Mouse (Mus musculus): ENCODE data around the gene Gm27029. TPM values are rescaled to one million over a fixed set of nuclear protein-coding genes. Genes with fewer than 3 reads are reported as not detected.
"Not testable (repeated sequence)": the region's sequence is repeated elsewhere in the genome, so short reads cannot be mapped to it uniquely, and the experiment has no call there.

The Gm27029 gene
- total RNA-seq, 2 experiments from 2014 or later, result 7.1 to 9.9 TPM

- Histone ChIP-seq H3K27ac (no peak overlapping the region), H3K4me3 (no peak overlapping the region)
- no peak for TF ChIP-seq CTCF (IDR thresholded peaks at IDR 0.05)
- intact Hi-C loops (cut with DNase I), result no loop called here
- DNase-seq (ENCODE audit: extremely low spot score in 1 of 2, low spot score in 2 of 2), result no peak
These were observed 30.1 kb upstream of the Gm27029 start for GRCm38 (mm10) chr11:101454702-101455101.

- intact Hi-C loops (cut with DNase I), result no loop called here
- DNase-seq (ENCODE audit: extremely low spot score in 1 of 2, low spot score in 2 of 2), result no peak
- no peak for TF ChIP-seq CTCF (IDR thresholded peaks at IDR 0.05)
- Histone ChIP-seq H3K27ac (no peak overlapping the region), H3K4me3 (no peak overlapping the region)
These were observed 27.6 kb upstream of the Gm27029 start for GRCm38 (mm10) chr11:101452093-101452774.

- no peak overlapping the region for H3K27ac ChIP-seq
- no peak overlapping the region for H3K4me3 ChIP-seq
- DNase-seq (ENCODE audit: extremely low spot score in 1 of 2, low spot score in 2 of 2), result no peak
- TF ChIP-seq CTCF (IDR thresholded peaks at IDR 0.05), result no peak
- intact Hi-C loops (cut with DNase I), result no loop called here
These were observed 26.9 kb upstream of the Gm27029 start for GRCm38 (mm10) chr11:101451536-101451935.

GRCm38 (mm10) chr11:101450394-101450793 is 25.8 kb upstream of the Gm27029 start:
- no peak for DNase-seq (ENCODE audit: extremely low spot score in 1 of 2, low spot score in 2 of 2)
- no peak overlapping the region for H3K27ac ChIP-seq
- no peak overlapping the region for H3K4me3 ChIP-seq
- intact Hi-C loops (cut with DNase I), result no loop called here
- TF ChIP-seq CTCF (IDR thresholded peaks at IDR 0.05), result peak; percentile 4; the same call in 1 of the 2 replicates

- not testable (repeated sequence) for DNase-seq (ENCODE audit: extremely low spot score in 1 of 2, low spot score in 2 of 2)
- intact Hi-C loops (cut with DNase I), result loop anchor here (2.0 kb wide), 1 partner anchor 15 kb away; the partner anchor contains the start of gene Rnd2
These were observed 25.0 kb upstream of the Gm27029 start for GRCm38 (mm10) chr11:101449596-101449995.

GRCm38 (mm10) chr11:101448899-101449298 is 24.3 kb upstream of the Gm27029 start:
- no peak for TF ChIP-seq CTCF (IDR thresholded peaks at IDR 0.05)
- Histone ChIP-seq H3K4me3 (peak overlapping the region; percentile 33), H3K27ac (no peak overlapping the region)
- no peak for DNase-seq (ENCODE audit: extremely low spot score in 1 of 2, low spot score in 2 of 2)
- intact Hi-C loops (cut with DNase I), result loop anchor here (2.0 kb wide), 1 partner anchor 16 kb away; the partner anchor contains the start of gene Rnd2

More at GRCm38 (mm10) chr11:101449596-101449995, 25.0 kb upstream of the Gm27029 start:
- H3K27ac ChIP-seq, H3K4me3 ChIP-seq: not testable (repeated sequence)

GRCm38 (mm10) chr11:101448274-101448746 is 23.7 kb upstream of the Gm27029 start, which contains the start of gene Ifi35:
TSS of gene Ifi35 (plus strand) at chr11:101448407.
- Histone ChIP-seq H3K4me3 (peak within 1 kb of the TSS; percentile 33), H3K27ac (peak within 1 kb of the TSS; percentile 66; the same call in 1 of the 2 replicates)
- intact Hi-C loops (cut with DNase I), result loop anchor here (2.0 kb wide), 1 partner anchor 16 kb away; the partner anchor contains the start of gene Rnd2
- no peak for DNase-seq (ENCODE audit: extremely low spot score in 1 of 2, low spot score in 2 of 2)
- TF ChIP-seq CTCF (IDR thresholded peaks at IDR 0.05), result no peak

GRCm38 (mm10) chr11:101447786-101448185 is 23.2 kb upstream of the Gm27029 start:
- TF ChIP-seq CTCF (IDR thresholded peaks at IDR 0.05), result no peak
- intact Hi-C loops (cut with DNase I), result loop anchor here (2.0 kb wide), 1 partner anchor 17 kb away; the partner anchor contains the start of gene Rnd2
- no peak for DNase-seq (ENCODE audit: extremely low spot score in 1 of 2, low spot score in 2 of 2)
- no peak overlapping the region for H3K27ac ChIP-seq
- no peak overlapping the region for H3K4me3 ChIP-seq

- intact Hi-C loops (cut with DNase I); DNase-seq (ENCODE audit: extremely low spot score in 1 of 2, low spot score in 2 of 2); H3K4me3 ChIP-seq; H3K27ac ChIP-seq: not testable (repeated sequence)
These were observed 22.3 kb upstream of the Gm27029 start for GRCm38 (mm10) chr11:101446860-101447259.

GRCm38 (mm10) chr11:101446319-101446718 is 21.7 kb upstream of the Gm27029 start:
- TF ChIP-seq CTCF (IDR thresholded peaks at IDR 0.05), result no peak
- H3K27ac ChIP-seq, result no peak overlapping the region
- DNase-seq (ENCODE audit: extremely low spot score in 1 of 2, low spot score in 2 of 2), result no peak
- intact Hi-C loops (cut with DNase I), result no loop called here
- no peak overlapping the region for H3K4me3 ChIP-seq

- intact Hi-C loops (cut with DNase I), result loop anchor here (1.0 to 2.0 kb wide), 2 partner anchors 18 to 110 kb away; partner anchors contain the start of genes Gm27029, Nbr1, Ptges3l and Rundc1
- H3K4me3 ChIP-seq, result peak overlapping the region; percentile 95
- no peak for DNase-seq (ENCODE audit: extremely low spot score in 1 of 2, low spot score in 2 of 2)
- H3K27ac ChIP-seq, result peak overlapping the region; percentile 94
- TF ChIP-seq CTCF (IDR thresholded peaks at IDR 0.05), result no peak
These were observed 18.2 kb upstream of the Gm27029 start for GRCm38 (mm10) chr11:101442760-101443159.

- peak; percentile 58 for TF ChIP-seq CTCF (IDR thresholded peaks at IDR 0.05)
- Histone ChIP-seq H3K27ac (peak within 1 kb of the TSS; percentile 94), H3K4me3 (peak within 1 kb of the TSS; percentile 95)
- intact Hi-C loops (cut with DNase I), result loop anchor here (1.0 to 2.0 kb wide), 2 partner anchors 17 to 110 kb away; partner anchors contain the start of genes Gm27029, Nbr1, Ptges3l and Rundc1
- peak; percentile 93 to 96 for DNase-seq (ENCODE audit: extremely low spot score in 1 of 2, low spot score in 2 of 2)
These were observed 17.6 kb upstream of the Gm27029 start, which contains the start of gene Rpl27 for GRCm38 (mm10) chr11:101442127-101442693. TSS of gene Rpl27 (plus strand) at chr11:101442298.

GRCm38 (mm10) chr11:101441450-101442126 is 17.0 kb upstream of the Gm27029 start:
- not testable (repeated sequence) for H3K27ac ChIP-seq; DNase-seq (ENCODE audit: extremely low spot score in 1 of 2, low spot score in 2 of 2); H3K4me3 ChIP-seq
- intact Hi-C loops (cut with DNase I), result loop anchor here (1.0 to 2.0 kb wide), 2 partner anchors 17 to 111 kb away; partner anchors contain the start of genes Gm27029, Nbr1, Ptges3l and Rundc1

GRCm38 (mm10) chr11:101438006-101438405 is 13.4 kb upstream of the Gm27029 start:
- H3K4me3 ChIP-seq; intact Hi-C loops (cut with DNase I); H3K27ac ChIP-seq; DNase-seq (ENCODE audit: extremely low spot score in 1 of 2, low spot score in 2 of 2): not testable (repeated sequence)

Data from left cerebral cortex, adult 2 months (tissue).